Mouse (Mus musculus): Measurements from ENCODE around the gene Cxcl5. TPM values are rescaled to one million over a fixed set of nuclear protein-coding genes. Genes with fewer than 3 reads are reported as not detected.

Cxcl5 gene
- polyA plus RNA-seq (2015; fragmentation: Nextera tagmentation; extraction: Ambion mirVana): 0.10 TPM in 1 of 2 replicates, not detected in the other

GRCm38 (mm10) chr5:90759077-90760065 is at the start of gene Cxcl5:
Cxcl5 (plus strand) TSS chr5:90759360.
- Histone ChIP-seq H3K9ac (replicated peaks) (peak within 1 kb of the TSS; percentile 45), H3K4me3 (peak within 1 kb of the TSS; percentile 43), H3K27ac (replicated peaks) (no peak within 1 kb of the TSS), H3K4me2 (replicated peaks) (peak within 1 kb of the TSS; percentile 74), H3K27me3 (no peaks in the 10 kb centered on the region), H3K36me3 (no peaks in the 10 kb centered on the region), H3K9me3 (no peaks in the 10 kb centered on the region), H3K4me1 (peaks cover 18% of the 10 kb centered on the region)
- WGBS: 2% methylated on average over 32 of the region's 32 CpGs
- ATAC-seq (replicated peaks): peak; percentile 78

GRCm38 (mm10) chr5:90711409-90711808 is 47.8 kb upstream of the Cxcl5 start:
- no peaks in the 10 kb centered on the region for H3K9me3 ChIP-seq
- H3K4me3 ChIP-seq: no peak overlapping the region
- no peak for ATAC-seq (replicated peaks)
- H3K4me2 ChIP-seq (replicated peaks): no peak overlapping the region
- no peaks in the 10 kb centered on the region for H3K36me3 ChIP-seq
- H3K27ac ChIP-seq (replicated peaks): no peak overlapping the region
- no peaks in the 10 kb centered on the region for H3K27me3 ChIP-seq
- no peak overlapping the region for H3K9ac ChIP-seq (replicated peaks)
- WGBS: 83% methylated on average over 2 of the region's 2 CpGs
- no peaks in the 10 kb centered on the region for H3K4me1 ChIP-seq

GRCm38 (mm10) chr5:90717937-90718336 is 41.2 kb upstream of the Cxcl5 start:
- 73% methylated on average over 1 of the region's 1 CpGs for WGBS
- H3K9me3 ChIP-seq: no peaks in the 10 kb centered on the region
- H3K9ac ChIP-seq (replicated peaks): no peak overlapping the region
- H3K36me3 ChIP-seq: no peaks in the 10 kb centered on the region
- H3K27ac ChIP-seq (replicated peaks): no peak overlapping the region
- H3K4me2 ChIP-seq (replicated peaks): no peak overlapping the region
- no peaks in the 10 kb centered on the region for H3K27me3 ChIP-seq
- H3K4me1 ChIP-seq: no peaks in the 10 kb centered on the region
- H3K4me3 ChIP-seq: no peak overlapping the region
- ATAC-seq (replicated peaks): no peak

- Histone ChIP-seq H3K4me1 (no peaks in the 10 kb centered on the region), H3K36me3 (no peaks in the 10 kb centered on the region), H3K4me3 (no peak overlapping the region), H3K27me3 (no peaks in the 10 kb centered on the region), H3K4me2 (replicated peaks) (no peak overlapping the region), H3K27ac (replicated peaks) (no peak overlapping the region), H3K9ac (replicated peaks) (no peak overlapping the region), H3K9me3 (no peaks in the 10 kb centered on the region)
- WGBS: 96% methylated on average over 3 of the region's 3 CpGs
- no peak for ATAC-seq (replicated peaks)
Observed at GRCm38 (mm10) chr5:90722656-90723055, 36.5 kb upstream of the Cxcl5 start.

DNA sequence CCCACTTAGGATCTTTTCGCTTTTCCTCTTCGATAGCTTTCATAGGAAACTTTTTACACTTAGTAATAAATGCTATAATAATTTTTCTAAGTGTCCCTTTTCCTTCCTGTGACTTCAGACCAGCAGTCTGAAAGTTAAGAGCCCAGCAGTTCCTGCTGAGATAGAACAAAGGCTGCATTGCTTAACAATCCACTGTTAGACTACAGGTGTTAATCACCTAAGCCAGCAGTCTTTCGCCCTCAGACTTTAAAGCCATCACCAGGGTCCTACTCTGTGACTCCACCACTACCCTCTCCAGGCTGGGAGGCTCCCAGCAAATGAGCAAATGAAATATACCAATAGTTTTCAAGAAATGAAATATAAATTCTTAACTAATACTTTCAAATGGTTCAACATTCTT is 30.9 kb upstream of the Cxcl5 start:
- Histone ChIP-seq H3K4me3 (no peak overlapping the region), H3K4me2 (replicated peaks) (no peak overlapping the region), H3K9ac (replicated peaks) (no peak overlapping the region), H3K36me3 (no peaks in the 10 kb centered on the region), H3K4me1 (no peaks in the 10 kb centered on the region), H3K27ac (replicated peaks) (no peak overlapping the region), H3K27me3 (no peaks in the 10 kb centered on the region), H3K9me3 (no peaks in the 10 kb centered on the region)
- WGBS: 73% methylated on average over 3 of the region's 3 CpGs
- no peak for ATAC-seq (replicated peaks)

DNA sequence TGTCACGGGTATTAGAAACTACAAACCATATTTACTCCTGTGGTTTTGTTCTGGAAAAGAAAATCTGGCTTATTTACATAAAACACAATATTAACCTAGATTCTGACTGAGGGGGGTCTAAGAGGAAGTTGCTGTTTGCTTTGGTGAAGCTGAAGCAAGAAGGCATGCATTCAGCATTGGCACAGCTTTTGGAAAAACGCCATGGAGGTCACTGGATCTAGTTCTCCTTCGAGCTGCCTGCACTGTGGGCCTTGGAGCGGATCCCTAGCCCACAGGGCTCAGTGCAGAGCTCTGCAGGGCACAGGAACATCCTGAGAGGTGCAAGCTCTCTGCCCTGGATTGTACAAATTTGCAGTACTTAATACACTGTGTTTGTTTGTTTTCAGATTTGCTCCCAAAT is 27.7 kb upstream of the Cxcl5 start:
- H3K9ac ChIP-seq (replicated peaks): no peak overlapping the region
- H3K27ac ChIP-seq (replicated peaks): no peak overlapping the region
- no peaks in the 10 kb centered on the region for H3K36me3 ChIP-seq
- H3K4me2 ChIP-seq (replicated peaks): no peak overlapping the region
- H3K4me1 ChIP-seq: no peaks in the 10 kb centered on the region
- no peaks in the 10 kb centered on the region for H3K9me3 ChIP-seq
- WGBS: 70% methylated on average over 4 of the region's 4 CpGs
- H3K27me3 ChIP-seq: no peaks in the 10 kb centered on the region
- ATAC-seq (replicated peaks): no peak
- no peak overlapping the region for H3K4me3 ChIP-seq

DNA sequence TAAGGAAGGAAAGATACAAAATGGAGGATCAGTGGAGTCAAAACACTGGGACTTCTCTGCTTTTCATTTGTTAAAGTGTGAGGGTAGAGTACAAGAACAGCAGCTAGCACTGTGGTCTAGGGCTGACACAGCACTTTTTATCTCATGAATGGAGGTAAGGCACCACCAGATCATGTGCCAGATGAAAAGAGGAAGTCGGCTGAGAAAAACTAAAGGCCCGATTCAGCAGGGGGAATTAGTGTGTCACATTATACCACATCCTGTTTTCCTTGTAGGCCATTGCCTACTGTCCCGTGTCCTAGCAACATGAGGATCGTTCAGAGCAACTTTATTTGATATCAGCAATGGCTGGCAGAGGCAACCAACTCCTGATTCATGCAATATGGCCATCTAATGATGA is 17.1 kb upstream of the Cxcl5 start:
- Histone ChIP-seq H3K36me3 (no peaks in the 10 kb centered on the region), H3K4me3 (no peak overlapping the region), H3K27ac (replicated peaks) (no peak overlapping the region), H3K9me3 (no peaks in the 10 kb centered on the region), H3K27me3 (no peaks in the 10 kb centered on the region), H3K4me1 (no peaks in the 10 kb centered on the region), H3K9ac (replicated peaks) (no peak overlapping the region), H3K4me2 (replicated peaks) (no peak overlapping the region)
- 78% methylated on average over 4 of the region's 4 CpGs for WGBS
- ATAC-seq (replicated peaks): no peak

DNA sequence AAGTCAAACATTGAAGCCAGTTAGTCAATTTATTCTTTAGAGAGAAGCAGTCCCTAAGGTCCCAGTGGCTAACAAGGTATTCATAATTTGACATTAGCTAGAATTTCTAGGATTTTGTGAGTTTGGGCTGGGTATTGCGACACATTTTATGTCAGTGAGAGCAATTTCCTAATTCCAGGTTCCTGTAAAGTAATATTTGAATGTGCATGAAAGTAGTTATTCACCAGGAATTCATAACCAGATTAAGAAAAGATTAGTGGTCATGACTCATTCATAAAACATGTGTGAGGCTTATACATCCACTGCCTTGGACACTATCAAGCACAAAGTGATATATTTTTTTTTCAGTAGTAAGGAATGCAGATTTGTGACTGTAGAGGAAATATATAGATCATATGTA is 5.2 kb upstream of the Cxcl5 start:
- Histone ChIP-seq H3K36me3 (no peaks in the 10 kb centered on the region), H3K27me3 (no peaks in the 10 kb centered on the region), H3K27ac (replicated peaks) (no peak overlapping the region), H3K4me3 (no peak overlapping the region), H3K4me2 (replicated peaks) (no peak overlapping the region), H3K9ac (replicated peaks) (no peak overlapping the region), H3K4me1 (peaks cover 12% of the 10 kb centered on the region; the same call in 1 of the 2 replicates), H3K9me3 (no peaks in the 10 kb centered on the region)
- ATAC-seq (replicated peaks): no peak
- 92% methylated on average over 1 of the region's 1 CpGs for WGBS

DNA sequence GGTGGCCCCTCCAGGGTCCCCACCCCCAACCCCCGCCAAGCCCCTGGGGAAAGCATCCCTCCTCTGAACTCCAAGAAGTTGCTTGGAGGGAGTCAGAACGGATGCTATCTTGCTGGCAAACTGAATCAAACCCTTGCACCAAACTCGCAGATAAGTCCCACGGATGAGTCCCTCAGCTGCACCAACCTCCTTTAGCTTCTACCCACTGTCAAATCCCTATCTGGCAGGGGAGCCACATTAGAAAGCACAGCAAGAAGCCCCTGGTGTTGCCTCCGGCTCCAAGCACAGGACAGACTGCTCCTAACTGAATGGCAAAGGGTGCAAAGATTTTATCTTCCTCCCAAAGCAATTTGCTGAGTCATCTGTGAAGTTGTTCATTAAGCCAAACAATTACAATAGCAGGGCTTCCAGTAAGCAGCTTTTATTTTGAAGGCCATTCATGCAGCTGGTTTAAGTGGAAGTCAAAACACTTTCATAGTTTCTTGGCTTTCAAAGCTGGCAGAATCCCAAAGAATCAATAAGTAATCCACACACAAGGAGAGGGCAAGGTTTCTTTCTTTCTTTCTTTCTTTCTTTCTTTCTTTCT is 1.0 kb upstream of the Cxcl5 start:
- ATAC-seq (replicated peaks): no peak
- H3K36me3 ChIP-seq: no peaks in the 10 kb centered on the region
- WGBS: 29% methylated on average over 5 of the region's 5 CpGs
- no peak overlapping the region for H3K4me3 ChIP-seq
- no peaks in the 10 kb centered on the region for H3K9me3 ChIP-seq
- no peak overlapping the region for H3K27ac ChIP-seq (replicated peaks)
- H3K27me3 ChIP-seq: no peaks in the 10 kb centered on the region
- no peak overlapping the region for H3K4me2 ChIP-seq (replicated peaks)
- peaks cover 18% of the 10 kb centered on the region for H3K4me1 ChIP-seq
- no peak overlapping the region for H3K9ac ChIP-seq (replicated peaks)

GRCm38 (mm10) chr5:90760303-90760702 is 1.1 kb downstream of the Cxcl5 start:
- WGBS: 43% methylated on average over 4 of the region's 4 CpGs
- no peak overlapping the region for H3K4me3 ChIP-seq
- H3K4me2 ChIP-seq (replicated peaks): no peak overlapping the region
- no peaks in the 10 kb centered on the region for H3K27me3 ChIP-seq
- no peak overlapping the region for H3K9ac ChIP-seq (replicated peaks)
- no peaks in the 10 kb centered on the region for H3K36me3 ChIP-seq
- no peaks in the 10 kb centered on the region for H3K9me3 ChIP-seq
- no peak overlapping the region for H3K27ac ChIP-seq (replicated peaks)
- ATAC-seq (replicated peaks): no peak
- peaks cover 18% of the 10 kb centered on the region for H3K4me1 ChIP-seq

DNA sequence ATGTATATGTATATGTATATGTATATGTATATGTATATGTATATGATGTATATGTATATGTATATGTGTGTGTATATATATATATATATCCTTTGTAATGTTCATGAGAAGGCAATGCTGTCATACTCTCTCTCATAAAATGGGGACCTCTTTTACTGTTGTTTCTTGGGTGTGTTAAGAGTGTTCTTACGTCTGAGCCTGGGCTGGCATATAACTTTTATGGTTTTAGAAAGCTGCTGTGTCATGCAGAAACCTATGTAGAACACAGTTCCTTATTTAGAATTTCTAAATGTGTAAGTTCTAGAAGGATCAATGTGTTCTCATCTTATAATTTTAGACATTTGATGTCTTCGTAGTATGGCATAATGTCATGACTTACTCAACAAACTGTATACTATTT is 1.7 kb downstream of the Cxcl5 start:
- Histone ChIP-seq H3K9ac (replicated peaks) (no peak overlapping the region), H3K27ac (replicated peaks) (no peak overlapping the region), H3K4me3 (no peak overlapping the region), H3K36me3 (no peaks in the 10 kb centered on the region), H3K4me1 (peaks cover 18% of the 10 kb centered on the region), H3K4me2 (replicated peaks) (no peak overlapping the region), H3K9me3 (no peaks in the 10 kb centered on the region), H3K27me3 (no peaks in the 10 kb centered on the region)
- 96% methylated on average over 2 of the region's 2 CpGs for WGBS
- ATAC-seq (replicated peaks): no peak

DNA sequence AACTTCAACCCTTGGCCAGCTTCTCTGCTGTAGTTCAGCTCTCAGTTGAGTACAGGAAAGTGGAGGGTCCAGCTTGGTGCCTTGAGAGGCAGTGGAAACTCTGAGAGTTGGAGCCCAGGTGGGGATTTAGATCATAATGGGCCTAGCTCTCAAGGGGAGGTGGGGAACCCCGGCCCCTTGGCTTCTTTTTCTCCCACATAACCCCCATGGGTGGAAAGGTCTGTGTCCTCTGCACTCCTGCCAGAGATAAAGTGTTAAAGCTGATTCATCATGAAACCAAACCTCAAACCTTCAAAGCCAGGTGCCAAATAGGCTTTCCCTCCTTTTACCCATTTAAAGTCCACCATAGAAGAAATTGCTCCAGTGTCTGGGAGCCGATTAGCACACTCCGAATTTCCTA is 2.7 kb downstream of the Cxcl5 start:
- peaks cover 18% of the 10 kb centered on the region for H3K4me1 ChIP-seq
- H3K27me3 ChIP-seq: no peaks in the 10 kb centered on the region
- WGBS: 90% methylated on average over 3 of the region's 3 CpGs
- no peak overlapping the region for H3K4me3 ChIP-seq
- ATAC-seq (replicated peaks): no peak
- no peaks in the 10 kb centered on the region for H3K36me3 ChIP-seq
- H3K9me3 ChIP-seq: no peaks in the 10 kb centered on the region
- no peak overlapping the region for H3K9ac ChIP-seq (replicated peaks)
- no peak overlapping the region for H3K4me2 ChIP-seq (replicated peaks)
- H3K27ac ChIP-seq (replicated peaks): no peak overlapping the region
